27 mouse cellular contexts compared by ENCODE assay signal in the genomic region with DNA sequence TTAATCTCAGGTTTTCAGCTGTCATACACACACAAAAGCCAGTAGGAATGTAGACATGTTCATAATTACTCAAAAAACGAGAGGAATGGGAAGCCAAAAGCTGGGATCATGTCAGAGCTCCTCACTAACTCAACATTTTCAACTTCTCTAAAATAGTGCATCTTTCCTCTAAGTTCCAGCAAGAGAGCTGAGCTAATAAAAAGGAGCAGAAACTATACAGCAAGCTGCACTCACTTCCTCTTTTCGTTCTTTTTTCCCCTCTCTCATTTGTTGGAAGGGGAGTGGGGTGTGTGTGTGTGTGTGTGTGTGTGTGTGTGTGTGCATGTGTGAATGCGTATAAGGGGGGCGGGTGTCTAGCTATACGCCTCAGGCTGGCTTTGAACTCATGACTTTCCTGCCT. TPM values are rescaled to one million over a fixed set of nuclear protein-coding genes. Genes with fewer than 3 reads are reported as not detected.
"Had no signal": no experiment of that assay in that cellular context is flagged by ENCODE, and none has a peak within 500 bp of the region (broad histone marks: within the 10 kb centered on the region; RNA-seq: fewer than 3 reads in every experiment).

No protein-coding gene starts in this region.

- H3K27me3 ChIP-seq: limb, embryonic 12.5 days; limb, embryonic 15.5 days; stomach, embryonic 15.5 days had no signal

- H3K4me3 ChIP-seq: layer of hippocampus, adult 2 months; limb, embryonic 12.5 days; limb, embryonic 15.5 days; megakaryocyte, embryonic 14.5 days; stomach, embryonic 15.5 days had no signal

- H3K9ac ChIP-seq: limb, embryonic 12.5 days; limb, embryonic 15.5 days; liver, embryonic 14.5 days; liver, postnatal 0 days; lung, embryonic 14.5 days; stomach, embryonic 15.5 days had no signal

- ATAC-seq: liver, postnatal 0 days; lung, postnatal 0 days had no signal

- H3K27ac ChIP-seq: kidney, postnatal 0 days; layer of hippocampus, adult 2 months; limb, embryonic 12.5 days; limb, embryonic 15.5 days; liver, embryonic 14.5 days; macrophage; stomach, embryonic 15.5 days had no signal

- H3K36me3 ChIP-seq: limb, embryonic 12.5 days; limb, embryonic 15.5 days; stomach, embryonic 15.5 days had no signal

- DNase-seq: kidney, adult 2 months; kidney, postnatal 25 days; layer of hippocampus, adult 9-11 months; left cerebral cortex, postnatal 4 days; liver, postnatal 0 days; lung, embryonic 14.5 days; midbrain, embryonic 14.5 days; right cerebral cortex, postnatal 4 days; thymus, postnatal 25 days had no signal

- H3K4me1 ChIP-seq: limb, embryonic 12.5 days; limb, embryonic 15.5 days; megakaryocyte, embryonic 14.5 days; stomach, embryonic 15.5 days had no signal

- H3K9me3 ChIP-seq: limb, embryonic 12.5 days; limb, embryonic 15.5 days; megakaryocyte, embryonic 14.5 days; stomach, embryonic 15.5 days had no signal

RNA-seq across cellular contexts. Expression of a gene that starts 45.9 kb away (rescaled TPM):
- total RNA-seq: layer of hippocampus, adult 2 months; layer of hippocampus, postnatal 25 days; left cerebral cortex, adult 18-20 months; left cerebral cortex, postnatal 10 days; left cerebral cortex, postnatal 4 days; midbrain, postnatal 0 days had no signal
- polyA plus RNA-seq: kidney, adult 2 months; kidney, embryonic 14.5 days; kidney, postnatal 0 days; large intestine, adult 2 months; limb, embryonic 12.5 days; limb, embryonic 15.5 days; liver, embryonic 11.5 days; liver, embryonic 14.5 days; liver, postnatal 0 days; lung, embryonic 14.5 days; lung, postnatal 0 days; midbrain, embryonic 14.5 days; neural tube, embryonic 11.5 days; neural tube, embryonic 14.5 days; stomach, embryonic 15.5 days had no signal
